Mouse (Mus musculus): ENCODE results near the gene Mylk3. TPM values are rescaled to one million over a fixed set of nuclear protein-coding genes. Genes with fewer than 3 reads are reported as not detected.
A peak's percentile ranks its signal among the peaks of the same experiment; 100 is the strongest.

Mylk3 gene
- polyA plus RNA-seq, 1 experiment from 2014 or later = 3.1 TPM

DNA sequence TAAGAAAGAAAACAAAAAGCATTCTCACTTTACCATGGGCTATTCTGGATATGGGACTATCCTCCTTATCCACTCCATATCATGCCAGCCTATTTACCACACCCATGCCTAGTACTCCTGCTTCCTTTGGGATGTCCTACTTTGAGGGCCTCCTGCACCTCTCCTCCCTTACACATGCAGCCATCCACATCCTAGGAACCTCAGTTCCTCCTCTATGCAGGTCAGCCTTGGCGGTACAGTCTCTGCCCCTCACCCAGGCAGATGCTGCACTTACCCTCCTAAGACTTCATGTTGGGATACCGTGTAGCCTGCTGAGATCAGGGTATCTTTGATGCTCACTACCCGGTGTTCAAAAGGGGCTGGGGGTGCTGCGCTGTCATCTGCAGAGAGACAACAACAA, 32.9 kb downstream of the Mylk3 start:
- 81% methylated on average over 4 of the region's 4 CpGs for WGBS

DNA sequence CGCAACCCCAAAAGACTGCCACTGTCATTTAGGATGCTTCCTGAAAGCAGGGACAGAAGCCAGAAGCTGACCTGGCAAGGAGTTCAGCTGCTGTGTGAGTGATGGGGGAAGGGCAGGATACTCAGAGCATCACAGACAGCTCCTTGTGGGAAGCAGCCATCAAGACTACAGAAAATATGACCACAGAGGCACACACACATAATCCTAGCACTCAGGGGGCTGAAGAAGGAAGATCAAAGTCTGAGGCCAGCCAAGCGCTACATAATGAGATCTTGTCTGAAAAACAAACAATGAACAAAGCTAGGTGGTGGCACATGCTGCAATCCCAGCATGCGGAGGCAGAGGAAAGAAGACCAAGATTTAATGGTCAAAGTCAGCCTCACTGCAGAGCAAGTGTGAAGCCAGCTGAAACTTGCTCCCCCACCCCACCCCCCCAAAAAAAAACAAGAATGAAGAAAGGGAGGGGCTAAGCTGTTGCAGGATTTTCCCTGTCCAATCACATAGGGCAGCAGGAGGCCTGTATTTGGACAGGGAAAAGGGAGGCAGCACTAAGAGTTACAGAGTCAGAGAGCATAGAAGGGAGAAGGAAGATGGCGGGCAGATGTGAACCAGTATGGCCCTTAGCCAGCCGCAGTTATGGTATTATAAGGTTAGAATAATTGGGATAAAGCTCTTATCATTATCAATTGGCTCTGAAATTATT, 46.1 kb downstream of the Mylk3 start:
- DNase-seq (ENCODE audit: low spot score) = no peak

More for the DNA sequence above, 32.9 kb downstream of the Mylk3 start:
- H3K9ac ChIP-seq (ENCODE audit: low read length) = no peak overlapping the region
- no peaks in the 10 kb centered on the region for H3K27me3 ChIP-seq (replicated peaks; ENCODE audit: control insufficient read depth, insufficient read depth, low read length)
- H3K27ac ChIP-seq (ENCODE audit: low read depth) = no peak overlapping the region
- no peaks in the 10 kb centered on the region for H3K36me3 ChIP-seq (ENCODE audit: control insufficient read depth, insufficient read depth, low read length)
- peaks cover 3% of the 10 kb centered on the region; the same call in 1 of the 2 replicates for H3K9me3 ChIP-seq (ENCODE audit: control insufficient read depth, low read length)
- no peaks in the 10 kb centered on the region for H3K4me1 ChIP-seq (replicated peaks; ENCODE audit: control insufficient read depth, insufficient read depth, low read length)
- H3K4me2 ChIP-seq (ENCODE audit: low read length) = no peak overlapping the region
- H3K4me3 ChIP-seq (ENCODE audit: low read depth, low read length) = no peak overlapping the region
- ATAC-seq (replicated peaks; ENCODE audit: low FRiP score, low TSS enrichment, low read depth) = no peak
- DNase-seq (ENCODE audit: low spot score) = no peak

DNA sequence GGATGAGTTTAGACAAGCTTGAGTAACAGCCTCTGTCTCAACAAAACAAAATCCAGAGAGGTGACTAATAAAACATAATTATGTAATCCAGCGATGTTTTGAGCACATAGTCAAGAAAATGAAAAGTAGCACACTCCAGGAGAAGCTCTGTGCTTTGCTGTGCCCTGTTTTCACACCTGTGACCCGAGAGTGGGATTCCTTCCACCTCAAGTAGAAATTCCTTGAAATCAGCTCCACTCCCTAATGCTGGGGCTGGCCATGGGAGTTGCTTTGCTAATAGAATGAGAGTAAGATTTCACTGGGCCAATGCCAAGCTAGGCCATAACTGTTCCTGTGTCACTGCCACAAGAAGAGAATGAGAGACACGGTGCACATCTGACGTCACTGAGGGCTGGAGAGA, 48.5 kb downstream of the Mylk3 start:
- Histone ChIP-seq H3K9me3 (ENCODE audit: control insufficient read depth, low read length) (no peaks in the 10 kb centered on the region), H3K4me1 (replicated peaks; ENCODE audit: control insufficient read depth, insufficient read depth, low read length) (no peaks in the 10 kb centered on the region), H3K36me3 (ENCODE audit: control insufficient read depth, insufficient read depth, low read length) (no peaks in the 10 kb centered on the region), H3K27me3 (replicated peaks; ENCODE audit: control insufficient read depth, insufficient read depth, low read length) (no peaks in the 10 kb centered on the region), H3K27ac (ENCODE audit: low read depth) (no peak overlapping the region), H3K4me2 (ENCODE audit: low read length) (no peak overlapping the region), H3K4me3 (ENCODE audit: low read depth, low read length) (no peak overlapping the region), H3K9ac (ENCODE audit: low read length) (no peak overlapping the region)
- DNase-seq (ENCODE audit: low spot score) (no peak), ATAC-seq (replicated peaks; ENCODE audit: low FRiP score, low TSS enrichment, low read depth) (no peak)
- WGBS = 62% methylated on average over 4 of the region's 4 CpGs

More for the DNA sequence above, 46.1 kb downstream of the Mylk3 start:
- Histone ChIP-seq H3K36me3 (ENCODE audit: control insufficient read depth, insufficient read depth, low read length) (no peaks in the 10 kb centered on the region), H3K27me3 (replicated peaks; ENCODE audit: control insufficient read depth, insufficient read depth, low read length) (no peaks in the 10 kb centered on the region), H3K9ac (ENCODE audit: low read length) (no peak overlapping the region), H3K4me3 (ENCODE audit: low read depth, low read length) (no peak overlapping the region), H3K4me2 (ENCODE audit: low read length) (no peak overlapping the region), H3K9me3 (ENCODE audit: control insufficient read depth, low read length) (no peaks in the 10 kb centered on the region), H3K27ac (ENCODE audit: low read depth) (no peak overlapping the region), H3K4me1 (replicated peaks; ENCODE audit: control insufficient read depth, insufficient read depth, low read length) (no peaks in the 10 kb centered on the region)
- WGBS = 54% methylated on average over 5 of the region's 5 CpGs
- no peak for ATAC-seq (replicated peaks; ENCODE audit: low FRiP score, low TSS enrichment, low read depth)

DNA sequence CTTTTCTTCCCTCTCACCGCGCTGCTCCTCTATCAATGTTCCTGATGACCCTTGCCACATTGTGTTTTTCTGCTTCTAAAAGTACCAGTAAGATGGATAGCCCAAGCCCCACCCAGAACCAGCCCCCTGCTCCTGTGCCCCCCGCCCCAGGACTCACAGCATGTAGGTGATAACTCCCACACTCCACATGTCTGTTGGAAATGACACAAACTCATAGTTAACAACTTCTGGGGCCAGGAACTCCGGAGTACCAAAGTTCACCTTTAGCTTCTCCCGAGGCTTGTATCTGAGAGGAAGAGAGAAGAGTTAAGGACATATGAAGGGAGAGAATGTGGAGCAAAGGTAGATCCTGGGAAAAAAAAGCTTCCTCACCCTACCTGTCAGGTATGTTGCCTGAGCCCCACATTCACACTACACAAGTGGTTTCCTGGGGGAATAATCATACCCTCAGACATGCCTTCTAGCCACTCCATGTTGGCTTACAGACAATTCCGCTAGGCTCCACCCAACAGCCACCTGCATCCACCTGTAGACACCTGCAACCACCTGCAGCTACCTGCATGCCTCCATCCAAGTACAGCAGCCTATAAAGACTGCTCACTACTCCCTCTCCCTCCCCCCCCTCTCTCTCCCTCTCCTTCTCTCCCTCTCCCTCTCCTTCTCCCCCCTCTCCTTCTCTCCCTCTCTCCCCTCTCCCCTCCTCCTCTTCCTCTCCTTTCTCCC, 49.8 kb downstream of the Mylk3 start:
- H3K9ac ChIP-seq (ENCODE audit: low read length) = no peak overlapping the region
- 68% methylated on average over 6 of the region's 6 CpGs for WGBS
- ATAC-seq (replicated peaks; ENCODE audit: low FRiP score, low TSS enrichment, low read depth) (no peak), DNase-seq (ENCODE audit: low spot score) (no peak)
- no peaks in the 10 kb centered on the region for H3K27me3 ChIP-seq (replicated peaks; ENCODE audit: control insufficient read depth, insufficient read depth, low read length)
- peak overlapping the region; percentile 20; the same call in 1 of the 2 replicates for H3K4me2 ChIP-seq (ENCODE audit: low read length)
- H3K4me3 ChIP-seq (ENCODE audit: low read depth, low read length) = no peak overlapping the region
- H3K4me1 ChIP-seq (replicated peaks; ENCODE audit: control insufficient read depth, insufficient read depth, low read length) = no peaks in the 10 kb centered on the region
- H3K36me3 ChIP-seq (ENCODE audit: control insufficient read depth, insufficient read depth, low read length) = no peaks in the 10 kb centered on the region
- no peaks in the 10 kb centered on the region for H3K9me3 ChIP-seq (ENCODE audit: control insufficient read depth, low read length)
- no peak overlapping the region for H3K27ac ChIP-seq (ENCODE audit: low read depth)

DNA sequence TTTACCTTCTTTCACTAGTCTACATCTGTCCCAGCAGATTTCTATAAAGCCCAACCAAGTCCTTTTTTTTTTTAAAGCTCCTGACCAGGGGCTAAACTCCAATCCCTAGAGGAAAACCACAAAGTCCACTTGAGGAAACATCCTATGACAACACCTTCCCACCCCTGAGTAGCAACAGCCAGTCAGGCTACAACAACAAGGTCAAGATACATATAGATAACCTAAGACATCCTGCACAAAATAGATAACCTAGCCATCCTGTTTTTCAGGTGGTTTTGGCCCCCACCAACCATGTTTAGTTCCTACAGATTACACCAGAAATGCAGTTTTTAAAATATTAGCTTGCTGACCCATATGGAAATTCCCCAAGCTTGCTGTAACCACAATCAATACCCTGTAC, 51.0 kb downstream of the Mylk3 start:
- H3K27me3 ChIP-seq (replicated peaks; ENCODE audit: control insufficient read depth, insufficient read depth, low read length) = no peaks in the 10 kb centered on the region
- DNase-seq (ENCODE audit: low spot score) (no peak), ATAC-seq (replicated peaks; ENCODE audit: low FRiP score, low TSS enrichment, low read depth) (no peak)
- H3K9ac ChIP-seq (ENCODE audit: low read length) = no peak overlapping the region
- no peak overlapping the region for H3K27ac ChIP-seq (ENCODE audit: low read depth)
- no peak overlapping the region for H3K4me3 ChIP-seq (ENCODE audit: low read depth, low read length)
- H3K9me3 ChIP-seq (ENCODE audit: control insufficient read depth, low read length) = no peaks in the 10 kb centered on the region
- H3K36me3 ChIP-seq (ENCODE audit: control insufficient read depth, insufficient read depth, low read length) = no peaks in the 10 kb centered on the region
- H3K4me1 ChIP-seq (replicated peaks; ENCODE audit: control insufficient read depth, insufficient read depth, low read length) = no peaks in the 10 kb centered on the region
- H3K4me2 ChIP-seq (ENCODE audit: low read length) = no peak overlapping the region

DNA sequence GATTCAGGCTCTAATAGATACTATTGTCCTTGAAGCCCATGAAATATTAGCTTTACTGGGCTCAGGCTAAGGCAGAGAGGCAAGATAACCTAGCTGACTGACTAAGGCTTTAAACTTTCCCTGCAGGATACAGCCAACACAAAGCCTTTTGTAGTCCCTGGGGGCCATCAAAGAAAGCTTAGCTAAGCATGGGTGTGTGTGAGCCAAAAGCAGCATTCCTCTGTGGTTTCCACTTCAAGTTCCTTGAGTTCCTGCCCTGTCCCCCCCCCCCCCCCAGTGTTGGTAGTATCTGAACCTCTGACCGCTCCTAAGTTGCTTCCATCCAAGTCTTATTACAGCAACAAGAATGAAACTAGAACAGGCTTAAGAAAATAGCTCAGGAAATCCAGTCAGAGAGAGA, 56.6 kb downstream of the Mylk3 start:
- Histone ChIP-seq H3K9ac (ENCODE audit: low read length) (no peak overlapping the region), H3K27me3 (replicated peaks; ENCODE audit: control insufficient read depth, insufficient read depth, low read length) (no peaks in the 10 kb centered on the region), H3K4me1 (replicated peaks; ENCODE audit: control insufficient read depth, insufficient read depth, low read length) (no peaks in the 10 kb centered on the region), H3K4me2 (ENCODE audit: low read length) (no peak overlapping the region), H3K27ac (ENCODE audit: low read depth) (no peak overlapping the region), H3K9me3 (ENCODE audit: control insufficient read depth, low read length) (no peaks in the 10 kb centered on the region), H3K36me3 (ENCODE audit: control insufficient read depth, insufficient read depth, low read length) (no peaks in the 10 kb centered on the region), H3K4me3 (ENCODE audit: low read depth, low read length) (no peak overlapping the region)
- DNase-seq (ENCODE audit: low spot score) (no peak), ATAC-seq (replicated peaks; ENCODE audit: low FRiP score, low TSS enrichment, low read depth) (no peak)
- WGBS = 92% methylated on average over 1 of the region's 1 CpGs

DNA sequence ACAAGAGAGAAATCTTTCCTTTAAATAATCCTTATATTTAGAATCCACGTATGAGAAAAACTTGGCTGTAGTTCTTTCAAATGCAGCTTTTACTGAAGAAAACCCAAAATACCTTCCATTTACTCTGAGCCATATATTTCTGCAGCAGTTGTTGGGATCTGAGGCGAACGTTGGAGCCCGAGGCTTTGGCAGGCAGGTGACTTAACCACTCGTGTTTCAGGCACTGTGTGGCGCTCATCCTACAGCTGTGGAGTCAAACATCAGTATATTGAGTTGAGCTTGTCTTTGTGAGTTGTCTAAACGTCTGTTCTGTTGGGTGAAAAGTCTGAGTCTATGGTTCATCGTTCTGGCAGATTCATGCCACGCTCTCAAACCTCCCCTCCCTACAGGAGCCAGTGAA, 59.1 kb downstream of the Mylk3 start:
- Histone ChIP-seq H3K27me3 (replicated peaks; ENCODE audit: control insufficient read depth, insufficient read depth, low read length) (no peaks in the 10 kb centered on the region), H3K4me3 (ENCODE audit: low read depth, low read length) (no peak overlapping the region), H3K4me2 (ENCODE audit: low read length) (no peak overlapping the region), H3K4me1 (replicated peaks; ENCODE audit: control insufficient read depth, insufficient read depth, low read length) (no peaks in the 10 kb centered on the region), H3K36me3 (ENCODE audit: control insufficient read depth, insufficient read depth, low read length) (no peaks in the 10 kb centered on the region), H3K27ac (ENCODE audit: low read depth) (no peak overlapping the region), H3K9me3 (ENCODE audit: control insufficient read depth, low read length) (no peaks in the 10 kb centered on the region), H3K9ac (ENCODE audit: low read length) (no peak overlapping the region)
- 75% methylated on average over 9 of the region's 9 CpGs for WGBS
- no peak for ATAC-seq (replicated peaks; ENCODE audit: low FRiP score, low TSS enrichment, low read depth)
- DNase-seq (ENCODE audit: low spot score) = no peak

DNA sequence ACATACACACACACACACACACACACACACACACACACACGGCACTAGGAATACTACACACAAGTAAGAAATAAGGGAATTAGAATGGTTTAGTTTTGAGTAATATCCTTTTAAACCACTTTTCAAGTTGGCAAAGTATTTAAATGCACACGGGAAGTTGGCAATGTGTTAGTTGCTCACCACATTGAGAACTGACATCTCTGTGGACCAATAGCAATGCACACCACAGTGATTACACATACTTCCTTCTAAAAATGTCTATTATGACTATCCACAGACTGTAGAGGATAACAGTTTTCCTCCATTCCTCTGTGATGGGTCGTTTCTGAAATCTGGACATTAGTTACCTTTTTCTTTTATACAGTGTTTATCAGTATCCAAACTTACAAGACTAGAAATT, 63.1 kb downstream of the Mylk3 start:
- no peaks in the 10 kb centered on the region for H3K9me3 ChIP-seq (ENCODE audit: control insufficient read depth, low read length)
- H3K36me3 ChIP-seq (ENCODE audit: control insufficient read depth, insufficient read depth, low read length) = no peaks in the 10 kb centered on the region
- DNase-seq (ENCODE audit: low spot score) (no peak), ATAC-seq (replicated peaks; ENCODE audit: low FRiP score, low TSS enrichment, low read depth) (no peak)
- WGBS = 87% methylated on average over 3 of the region's 3 CpGs
- no peaks in the 10 kb centered on the region for H3K27me3 ChIP-seq (replicated peaks; ENCODE audit: control insufficient read depth, insufficient read depth, low read length)
- H3K9ac ChIP-seq (ENCODE audit: low read length) = no peak overlapping the region
- H3K27ac ChIP-seq (ENCODE audit: low read depth) = no peak overlapping the region
- H3K4me3 ChIP-seq (ENCODE audit: low read depth, low read length) = no peak overlapping the region
- H3K4me1 ChIP-seq (replicated peaks; ENCODE audit: control insufficient read depth, insufficient read depth, low read length) = no peaks in the 10 kb centered on the region
- no peak overlapping the region for H3K4me2 ChIP-seq (ENCODE audit: low read length)

DNA sequence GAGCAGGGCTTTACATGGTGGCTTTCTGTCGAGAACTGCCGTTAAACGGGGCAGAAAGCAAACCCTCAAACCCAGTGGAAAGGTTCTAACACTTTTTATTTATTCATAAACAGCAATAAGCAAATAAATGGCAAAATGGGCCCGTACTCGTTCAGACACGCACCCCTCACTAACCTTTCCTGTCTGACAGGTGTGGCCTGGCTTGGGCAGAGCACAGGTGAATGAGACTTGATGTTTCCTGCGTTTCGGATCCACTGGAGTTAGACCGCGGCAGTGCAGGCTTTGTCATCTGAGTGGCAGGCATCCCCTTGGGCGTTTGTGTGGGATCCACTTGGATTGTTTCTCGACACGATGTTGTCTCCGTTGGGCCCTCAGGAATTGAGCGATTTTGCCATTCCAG, 64.2 kb downstream of the Mylk3 start:
- 85% methylated on average over 15 of the region's 15 CpGs for WGBS

More for the DNA sequence above, 64.2 kb downstream of the Mylk3 start:
- no peak for DNase-seq (ENCODE audit: low spot score)
- no peak overlapping the region for H3K4me3 ChIP-seq (ENCODE audit: low read depth, low read length)
- H3K9ac ChIP-seq (ENCODE audit: low read length) = no peak overlapping the region
- no peak for ATAC-seq (replicated peaks; ENCODE audit: low FRiP score, low TSS enrichment, low read depth)
- no peaks in the 10 kb centered on the region for H3K4me1 ChIP-seq (replicated peaks; ENCODE audit: control insufficient read depth, insufficient read depth, low read length)
- H3K9me3 ChIP-seq (ENCODE audit: control insufficient read depth, low read length) = no peaks in the 10 kb centered on the region
- H3K27ac ChIP-seq (ENCODE audit: low read depth) = no peak overlapping the region
- no peak overlapping the region for H3K4me2 ChIP-seq (ENCODE audit: low read length)
- no peaks in the 10 kb centered on the region for H3K27me3 ChIP-seq (replicated peaks; ENCODE audit: control insufficient read depth, insufficient read depth, low read length)
- H3K36me3 ChIP-seq (ENCODE audit: control insufficient read depth, insufficient read depth, low read length) = no peaks in the 10 kb centered on the region
